Mouse (Mus musculus) E14TG2a.4 (cell line): ENCODE data around the gene Gm20547.

ENCODE experiments used
- H3K27me3 ChIP-seq: 2 replicates; pipeline ENCODE4 v1.6.1; 2014; ENCODE audit warnings: low read length, control low read depth; ENCODE audit not compliant: insufficient read depth
- H3K36me3 ChIP-seq: 2 replicates; pipeline ENCODE4 v1.6.1; 2014; ENCODE audit warnings: low read length, control low read depth; ENCODE audit not compliant: insufficient read depth
- H3K4me1 ChIP-seq: replicated peaks from 2 replicates; pipeline ENCODE4 v1.6.1; 2014; ENCODE audit warnings: low read depth, low read length, control low read depth
- H3K4me3 ChIP-seq: replicated peaks from 2 replicates; pipeline ENCODE4 v1.5.1; 2014; ENCODE audit warnings: mild to moderate bottlenecking, low read length
- H3K9me3 ChIP-seq: 2 replicates; pipeline ENCODE4 v1.6.1; 2014; ENCODE audit warnings: low read length, control low read depth
- CTCF ChIP-seq: conservative IDR thresholded peaks from 2 replicates; pipeline ENCODE4 v1.5.1; 2014; ENCODE audit warnings: low read length
- NANOG ChIP-seq: IDR thresholded peaks from 2 replicates; pipeline ENCODE4 v1.6.1; 2014; ENCODE audit warnings: borderline replicate concordance, low read length, mixed read lengths
- POU5F1 ChIP-seq: IDR thresholded peaks from 2 replicates; pipeline ENCODE4 v1.6.1; 2014; ENCODE audit warnings: low read length, borderline replicate concordance

Gene Gm20547

DNA sequence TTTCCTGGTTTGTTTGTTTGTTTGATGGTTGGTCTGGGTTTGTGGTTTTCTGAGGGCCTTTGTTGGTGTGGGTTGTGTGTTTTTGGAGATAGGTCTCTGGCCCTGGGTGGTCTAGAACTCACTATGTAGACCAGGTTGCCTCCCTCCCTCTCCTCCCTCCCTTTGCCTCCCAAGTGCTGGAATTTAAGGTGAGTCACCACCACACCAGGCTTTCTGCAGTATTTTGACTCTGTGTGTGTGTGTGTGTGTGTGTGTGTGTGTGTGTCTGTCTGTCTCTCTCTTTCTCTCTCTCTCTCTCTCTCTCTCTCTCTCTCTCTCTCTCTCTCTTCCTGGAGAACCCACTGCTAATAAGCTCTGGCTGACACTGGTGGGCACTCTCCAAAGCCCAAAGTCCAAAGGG lies 676 bp downstream of the Gm20547 start:
- Histone ChIP-seq H3K4me3 (no peak overlapping the region), H3K36me3 (no peaks in the 10 kb centered on the region), H3K9me3 (no peaks in the 10 kb centered on the region), H3K4me1 (peaks cover 46% of the 10 kb centered on the region), H3K27me3 (peaks cover 6% of the 10 kb centered on the region)
- TF ChIP-seq POU5F1, result no peak
- no peak for TF ChIP-seq CTCF
- TF ChIP-seq NANOG, result no peak

DNA sequence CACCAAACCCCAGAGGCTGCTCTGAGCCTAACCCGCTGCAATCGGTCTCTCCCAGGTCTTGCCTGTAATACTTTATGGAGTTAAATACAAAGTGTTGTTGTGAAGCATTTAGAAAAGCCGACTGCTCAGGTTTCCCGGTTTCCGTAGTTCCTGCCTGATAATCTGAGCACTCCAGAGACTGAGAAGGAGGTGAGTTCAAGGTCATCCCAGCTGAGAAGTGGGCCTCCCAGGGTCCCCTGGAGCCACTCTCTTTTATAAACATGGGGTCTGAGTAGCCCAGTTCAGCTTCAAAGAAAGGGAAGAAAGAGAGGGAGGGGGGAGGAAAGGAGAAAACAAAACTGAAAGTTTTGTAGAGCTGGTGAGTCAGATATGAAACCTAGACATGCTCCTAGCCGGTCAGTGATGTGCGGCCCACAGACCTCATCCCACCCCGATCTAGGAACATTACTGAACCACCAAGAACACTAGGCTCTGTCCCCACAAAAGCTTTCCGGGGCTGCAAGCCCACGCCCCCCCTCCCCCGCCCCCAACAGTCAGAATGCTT lies 2.4 kb downstream of the Gm20547 start, which contains the start of gene Zbtb12:
TSS of gene Zbtb12 (plus strand) at position 148 of the 544 bp plus-strand sequence.
- H3K27me3 ChIP-seq, result peaks cover 6% of the 10 kb centered on the region
- peaks cover 46% of the 10 kb centered on the region for H3K4me1 ChIP-seq
- H3K36me3 ChIP-seq, result no peaks in the 10 kb centered on the region
- H3K9me3 ChIP-seq, result no peaks in the 10 kb centered on the region
- TF ChIP-seq CTCF (no peak), NANOG (no peak), POU5F1 (no peak)
- H3K4me3 ChIP-seq, result peak within 1 kb of the TSS; percentile 57

- TF ChIP-seq CTCF (no peak), NANOG (no peak), POU5F1 (no peak)
Measured at GRCm38 (mm10) chr17:34874321-34874720, 7.5 kb downstream of the Gm20547 start.

GRCm38 (mm10) chr17:34865981-34866380 lies 15.9 kb downstream of the Gm20547 start:
- Histone ChIP-seq H3K27me3 (peaks cover 17% of the 10 kb centered on the region), H3K4me3 (no peak overlapping the region), H3K9me3 (no peaks in the 10 kb centered on the region), H3K4me1 (no peaks in the 10 kb centered on the region), H3K36me3 (no peaks in the 10 kb centered on the region)
- TF ChIP-seq POU5F1 (no peak), CTCF (no peak), NANOG (no peak)

More at GRCm38 (mm10) chr17:34874321-34874720, 7.5 kb downstream of the Gm20547 start:
- Histone ChIP-seq H3K27me3 (peaks cover 10% of the 10 kb centered on the region; the same call in 1 of the 2 replicates), H3K36me3 (no peaks in the 10 kb centered on the region), H3K4me1 (peaks cover 19% of the 10 kb centered on the region), H3K9me3 (no peaks in the 10 kb centered on the region), H3K4me3 (no peak overlapping the region)

- Histone ChIP-seq H3K27me3 (peaks cover 17% of the 10 kb centered on the region), H3K4me1 (peaks cover 3% of the 10 kb centered on the region), H3K4me3 (no peak within 1 kb of the TSS), H3K36me3 (peaks cover 20% of the 10 kb centered on the region), H3K9me3 (no peaks in the 10 kb centered on the region)
- TF ChIP-seq CTCF (no peak), POU5F1 (no peak), NANOG (no peak)
Measured at GRCm38 (mm10) chr17:34862416-34863081, 19.3 kb downstream of the Gm20547 start, which contains the start of gene Cfb. Gene Cfb (minus strand): TSS chr17:34862518.

- H3K36me3 ChIP-seq, result peaks cover 27% of the 10 kb centered on the region
- H3K4me1 ChIP-seq, result peaks cover 10% of the 10 kb centered on the region
- H3K27me3 ChIP-seq, result peaks cover 17% of the 10 kb centered on the region
- H3K4me3 ChIP-seq, result no peak overlapping the region
- no peaks in the 10 kb centered on the region for H3K9me3 ChIP-seq
- TF ChIP-seq NANOG (no peak), CTCF (no peak), POU5F1 (no peak)
Measured at GRCm38 (mm10) chr17:34861704-34862415, 20.0 kb downstream of the Gm20547 start.

GRCm38 (mm10) chr17:34860514-34860913 lies 21.3 kb downstream of the Gm20547 start:
- no peaks in the 10 kb centered on the region for H3K9me3 ChIP-seq
- peaks cover 17% of the 10 kb centered on the region for H3K27me3 ChIP-seq
- H3K36me3 ChIP-seq, result peaks cover 40% of the 10 kb centered on the region
- H3K4me1 ChIP-seq, result peaks cover 14% of the 10 kb centered on the region
- TF ChIP-seq NANOG, result no peak
- no peak for TF ChIP-seq CTCF
- TF ChIP-seq POU5F1, result no peak
- H3K4me3 ChIP-seq, result no peak overlapping the region

DNA sequence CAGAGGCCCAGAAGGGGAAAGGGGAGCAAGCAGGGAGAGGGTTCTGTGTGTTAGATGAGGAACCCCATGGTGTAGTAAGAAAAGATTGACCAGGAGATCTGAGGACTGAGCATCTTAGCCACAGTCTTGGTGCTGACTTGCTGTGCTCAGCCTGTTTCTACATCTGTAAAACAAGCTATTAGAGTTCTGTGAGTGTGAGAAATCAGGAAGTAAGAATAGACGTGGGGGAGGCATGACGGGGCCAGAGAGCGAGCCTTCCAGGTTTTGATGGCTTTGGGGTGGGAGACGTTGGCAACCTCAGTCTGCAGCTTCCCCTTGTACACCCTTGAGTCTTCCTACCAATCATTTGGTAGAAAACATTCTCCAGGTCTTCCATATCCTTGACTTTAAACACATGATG lies 23.2 kb downstream of the Gm20547 start:
- TF ChIP-seq NANOG (no peak), CTCF (no peak), POU5F1 (no peak)
- no peak overlapping the region for H3K4me3 ChIP-seq
- peaks cover 15% of the 10 kb centered on the region for H3K27me3 ChIP-seq
- H3K9me3 ChIP-seq, result no peaks in the 10 kb centered on the region
- peaks cover 59% of the 10 kb centered on the region for H3K36me3 ChIP-seq
- H3K4me1 ChIP-seq, result peaks cover 16% of the 10 kb centered on the region
